Mouse (Mus musculus) heart, postnatal 10 days (tissue): ENCODE measurements at regions not wholly inside any gene's neighbourhood (a gene's known extent, or its start where the extent isn't known, plus 50 kb on each side); places are given as distances from the start of the nearest gene placed in this dataset.

Experiments used
- DNase-seq, 2 experiments: peaks; one replicate each; pipeline ENCODE4 v3.0.0; 2021
- intact Hi-C: fragments of 180-260 bp; cut with DNase I; formaldehyde crosslinking; loops from one replicate; pipeline ENCODE4 v1.15.1; 2025

DNA sequence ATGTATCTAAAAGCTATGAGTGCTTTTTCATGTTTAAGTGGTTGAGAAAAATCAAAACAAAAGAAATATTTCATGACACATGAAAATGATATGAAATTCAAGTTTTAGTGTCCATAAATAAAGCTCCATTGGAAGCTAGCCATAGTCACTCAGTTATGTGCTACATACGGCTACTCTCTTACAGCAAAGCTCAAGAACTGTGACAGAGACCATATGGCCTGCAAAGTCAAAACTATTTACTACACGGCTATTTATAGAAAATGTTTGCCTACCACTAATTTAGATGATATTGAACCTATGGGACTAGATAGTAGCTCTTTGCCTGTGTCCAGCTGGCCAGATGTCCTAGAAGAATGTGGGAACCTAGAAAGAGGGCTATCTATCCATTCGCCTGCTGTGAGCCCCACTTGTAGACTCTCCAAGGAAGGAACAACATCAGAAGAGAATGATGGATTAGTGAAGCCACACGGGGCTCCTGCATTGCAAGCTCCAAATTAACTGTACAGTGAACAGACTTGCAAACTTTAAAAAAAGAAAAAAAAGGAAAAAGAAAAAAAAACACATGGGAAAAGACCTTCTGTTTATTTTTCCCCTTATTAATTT is 518.7 kb upstream of the Jag1 start:
- intact Hi-C loops = no loop called here
- DNase-seq = no peak

DNA sequence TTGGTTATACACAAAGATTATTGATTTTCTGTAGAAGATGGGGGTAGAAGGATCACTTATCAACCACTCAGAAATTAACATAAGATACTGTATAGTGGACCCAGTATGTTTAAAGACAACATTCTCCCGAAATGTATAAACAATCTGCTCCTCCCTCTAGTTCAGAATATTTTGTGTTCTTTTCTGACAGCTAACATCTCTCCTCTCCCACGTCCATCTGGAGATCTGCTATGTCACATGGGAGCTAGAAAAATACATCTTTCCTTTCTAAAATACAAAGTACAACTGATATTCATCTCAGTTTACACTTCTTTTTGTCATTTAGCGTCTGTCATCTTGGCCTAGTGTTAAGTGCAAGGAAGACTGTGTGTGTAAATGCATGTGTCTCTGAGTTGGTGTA is 500.2 kb upstream of the Jag1 start:
- DNase-seq = no peak
- intact Hi-C loops = no loop called here

DNA sequence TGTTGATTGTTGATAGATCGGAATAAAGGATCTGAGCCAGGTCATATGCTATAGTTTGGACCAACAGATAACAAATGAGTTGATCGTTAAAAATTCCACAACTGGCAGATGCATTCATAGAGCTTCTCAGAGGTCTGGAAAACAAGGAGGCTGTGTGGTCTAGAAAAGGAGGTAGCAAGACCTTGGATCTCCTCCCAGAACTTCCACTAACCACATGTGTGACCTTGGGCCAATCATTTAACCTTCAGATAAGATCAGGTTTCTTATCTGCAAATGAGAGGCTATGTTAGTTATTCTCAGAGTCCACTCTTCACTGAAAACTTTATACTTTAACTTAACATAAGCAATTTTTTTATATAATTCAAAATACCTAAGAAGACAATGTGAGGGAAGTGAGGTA is 497.3 kb upstream of the Jag1 start:
- intact Hi-C loops = no loop called here
- no peak for DNase-seq

GRCm38 (mm10) chr2:137608506-137608905 is 492.1 kb upstream of the Jag1 start:
- no peak for DNase-seq
- intact Hi-C loops = no loop called here

DNA sequence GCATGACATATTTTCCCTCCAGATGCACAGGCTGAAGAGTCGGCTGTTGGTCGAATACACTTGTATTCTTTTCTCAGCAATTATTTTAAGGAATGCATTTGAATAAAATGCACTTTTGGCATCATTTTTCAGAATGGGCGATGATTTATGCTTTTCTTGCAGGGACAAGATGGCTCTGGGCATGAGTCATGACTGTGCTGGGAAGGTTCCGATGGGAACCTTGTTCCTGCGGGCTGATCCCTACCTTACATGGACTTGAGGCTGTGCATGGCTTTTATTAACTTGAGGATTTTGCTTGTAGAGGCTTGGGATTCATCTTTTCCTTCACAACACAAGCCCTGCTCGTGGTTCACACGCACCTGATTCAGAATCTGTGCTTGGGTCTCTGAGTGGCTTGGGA is 481.7 kb upstream of the Jag1 start:
- DNase-seq = no peak
- intact Hi-C loops = no loop called here

DNA sequence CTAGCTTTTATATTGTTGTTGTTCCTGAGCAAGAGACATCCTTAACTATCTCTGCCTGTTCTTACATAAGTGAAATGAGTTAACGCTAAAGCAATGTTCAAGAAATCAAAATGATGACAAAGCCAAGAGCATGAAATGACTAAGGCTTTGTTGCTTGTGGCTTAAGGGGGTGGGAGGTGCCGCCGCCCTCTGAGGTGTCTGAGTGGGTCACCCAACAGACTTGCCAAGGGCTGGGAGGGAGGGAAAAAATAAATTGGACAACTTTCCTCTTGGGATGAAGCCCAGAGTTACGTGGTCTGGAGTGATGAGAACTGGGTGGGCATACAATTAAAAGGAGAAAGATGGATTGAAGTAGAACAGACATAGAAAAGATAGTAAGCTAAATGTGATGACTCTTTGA is 478.1 kb upstream of the Jag1 start:
- peak; percentile 36 to 52 for DNase-seq

DNA sequence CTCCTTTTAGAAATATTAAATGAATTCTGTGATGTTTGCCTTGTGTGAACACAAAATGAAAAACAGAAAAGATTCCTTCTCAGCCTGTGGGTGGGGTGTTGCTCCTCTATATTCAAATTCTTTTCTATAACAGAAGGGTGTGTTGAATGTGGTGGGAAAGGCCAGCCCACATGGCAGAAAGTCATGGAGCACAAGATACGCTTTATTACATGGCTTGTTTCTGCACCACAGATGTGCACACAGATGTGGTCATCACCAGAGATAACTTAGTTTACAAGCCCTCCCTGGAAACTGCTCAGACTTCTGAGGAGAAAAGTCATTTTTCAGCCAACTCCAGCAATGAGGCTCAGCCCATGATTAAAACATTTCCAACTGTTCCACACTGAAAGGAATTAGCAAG is 475.1 kb upstream of the Jag1 start:
- intact Hi-C loops = no loop called here
- peak; percentile 36 to 51 for DNase-seq

More for the DNA sequence above, 478.1 kb upstream of the Jag1 start:
- intact Hi-C loops = no loop called here

DNA sequence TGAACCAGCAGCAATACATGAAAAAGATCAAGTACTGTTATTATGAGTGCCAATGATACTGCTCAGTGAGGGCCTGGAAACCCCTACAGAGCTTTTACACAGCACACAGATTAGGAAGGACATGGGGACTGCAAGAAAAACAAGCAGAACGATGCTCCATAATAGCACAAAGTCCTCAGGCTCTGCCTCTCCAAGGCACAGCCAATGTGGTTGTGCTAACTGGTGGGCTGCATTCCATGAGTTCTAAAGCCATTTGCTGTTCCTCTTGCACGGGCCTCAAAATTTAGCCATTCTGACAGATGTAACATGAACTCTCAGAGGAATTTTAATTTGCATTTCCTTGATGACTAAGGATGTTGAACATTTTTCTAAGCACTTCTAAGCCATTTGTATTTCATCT is 465.0 kb upstream of the Jag1 start:
- DNase-seq = no peak
- intact Hi-C loops = no loop called here

- no peak for DNase-seq
- intact Hi-C loops = loop anchor here (10.0 kb wide), 1 partner anchor 461 kb away; the partner anchor contains the start of gene Jag1
Observed at GRCm38 (mm10) chr2:137575750-137576149, 459.3 kb upstream of the Jag1 start.

GRCm38 (mm10) chr2:137574845-137575449 is 458.5 kb upstream of the Jag1 start:
- intact Hi-C loops = loop anchor here (10.0 kb wide), 1 partner anchor 460 kb away; the partner anchor contains the start of gene Jag1
- DNase-seq = peak; percentile 27 to 39

- intact Hi-C loops = loop anchor here (10.0 kb wide), 1 partner anchor 456 kb away; the partner anchor contains the start of gene Jag1
Observed at GRCm38 (mm10) chr2:137571146-137571545, 454.7 kb upstream of the Jag1 start.

GRCm38 (mm10) chr2:137566619-137567018 is 450.2 kb upstream of the Jag1 start:
- DNase-seq = no peak
- intact Hi-C loops = no loop called here

More at GRCm38 (mm10) chr2:137571146-137571545, 454.7 kb upstream of the Jag1 start:
- no peak for DNase-seq

DNA sequence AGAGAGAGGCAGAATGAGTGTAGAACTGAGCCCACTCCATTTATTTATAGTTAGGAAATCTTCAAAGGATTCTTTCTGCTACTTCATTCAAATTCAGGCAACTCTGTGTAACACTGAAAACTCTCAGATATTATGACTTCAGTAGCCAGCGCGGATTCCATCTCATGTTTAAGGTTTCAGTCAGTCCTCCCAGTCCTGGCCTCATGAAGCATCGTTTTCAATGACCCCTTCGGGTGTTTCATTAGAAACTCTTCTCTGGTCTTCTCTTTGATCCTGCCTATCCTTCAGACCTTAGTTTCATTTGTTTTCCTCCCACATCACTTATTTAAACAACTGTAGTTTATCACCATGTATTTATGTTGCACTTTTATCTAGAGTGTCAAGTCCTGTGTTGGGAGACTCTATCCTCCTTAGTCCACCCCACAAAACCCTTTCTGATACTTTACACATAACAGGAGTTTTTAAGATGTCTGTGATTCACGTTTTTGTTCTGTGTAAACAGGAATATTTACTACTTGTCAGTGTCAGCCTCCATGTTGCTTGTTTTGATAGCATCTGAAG is 447.7 kb upstream of the Jag1 start:
- no peak for DNase-seq
- intact Hi-C loops = no loop called here

DNA sequence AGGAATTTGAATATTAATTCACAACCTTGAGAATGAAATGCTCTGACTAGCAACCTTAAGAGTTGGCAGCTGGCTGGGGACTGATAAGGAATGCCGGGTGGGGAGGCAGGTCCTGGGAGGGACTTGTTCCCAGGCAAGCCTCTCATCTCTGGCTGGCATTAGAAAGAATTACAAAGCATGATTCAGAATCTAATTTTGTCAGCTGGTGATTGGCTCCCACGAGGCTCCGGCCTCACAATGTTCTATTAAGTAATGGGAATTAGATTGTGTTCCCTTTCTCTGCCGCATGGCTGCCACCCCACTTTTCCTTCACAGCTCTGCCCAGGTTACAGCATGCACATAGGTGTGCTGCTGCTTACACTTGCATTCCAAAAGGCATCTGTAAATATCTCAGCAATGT is 443.9 kb upstream of the Jag1 start:
- peak; percentile 55 to 73 for DNase-seq
- intact Hi-C loops = no loop called here

- intact Hi-C loops = no loop called here
- no peak for DNase-seq
Observed at GRCm38 (mm10) chr2:137553871-137554270, 437.4 kb upstream of the Jag1 start.

DNA sequence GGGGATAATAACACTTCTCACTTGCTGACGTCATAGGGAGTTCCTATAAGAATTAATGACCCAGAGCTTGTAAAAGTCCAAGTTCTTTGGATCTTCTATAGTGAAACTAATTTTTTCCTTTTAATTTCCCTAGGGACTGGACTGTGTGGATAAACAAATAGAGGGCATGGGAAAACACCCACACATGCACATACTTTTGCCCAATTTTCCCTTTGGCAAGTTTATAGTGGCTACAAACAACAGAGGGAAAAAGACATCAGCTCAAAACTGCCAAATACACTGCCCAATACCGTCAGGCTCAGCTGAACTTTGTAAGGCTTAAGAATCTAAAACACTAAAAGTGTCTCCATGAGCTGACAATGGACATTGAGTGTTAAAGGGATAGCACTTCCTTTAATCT is 420.1 kb upstream of the Jag1 start:
- intact Hi-C loops = no loop called here
- DNase-seq = no peak

DNA sequence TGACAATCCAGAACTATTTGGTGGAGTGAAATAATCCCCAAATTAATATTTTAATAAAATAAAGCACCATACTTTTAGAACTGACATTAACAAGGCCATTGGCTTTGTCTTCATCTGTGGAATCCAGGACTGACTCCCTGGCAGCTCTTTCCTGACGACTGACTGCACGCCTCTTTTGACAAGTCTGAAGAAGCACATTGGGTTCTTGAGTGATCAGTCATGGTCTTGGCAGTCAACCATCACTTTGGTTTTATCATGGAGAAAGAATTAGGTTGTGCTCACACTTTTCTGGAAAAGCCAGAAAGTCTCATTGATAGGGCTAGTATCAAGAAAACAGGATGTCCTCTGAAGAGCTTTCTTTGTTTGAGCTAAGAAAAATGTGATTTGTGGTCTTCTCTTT is 399.8 kb upstream of the Jag1 start:
- intact Hi-C loops = no loop called here

DNA sequence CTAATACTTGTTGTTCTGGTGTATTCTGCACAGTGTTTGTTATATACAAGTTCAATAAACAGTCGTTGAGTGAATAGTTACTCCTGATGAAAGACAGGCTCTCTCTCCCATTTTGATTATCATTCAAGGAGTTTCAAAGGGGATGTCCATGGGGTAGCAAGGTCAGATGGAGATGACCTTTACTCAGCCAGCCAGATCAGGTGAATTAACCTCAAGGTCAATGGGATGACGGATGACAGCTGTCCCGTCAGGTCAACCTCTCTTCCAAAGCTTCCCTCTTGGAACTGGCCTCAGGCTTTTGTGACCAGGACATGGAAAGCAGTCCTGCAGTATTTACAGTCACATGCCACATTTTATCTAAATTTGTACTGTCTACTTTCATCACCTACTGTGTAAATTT is 398.6 kb upstream of the Jag1 start:
- no peak for DNase-seq
- intact Hi-C loops = no loop called here

More for the DNA sequence above, 399.8 kb upstream of the Jag1 start:
- peak; percentile 25 to 32 for DNase-seq

GRCm38 (mm10) chr2:137513895-137514506 is 397.6 kb upstream of the Jag1 start:
- intact Hi-C loops = no loop called here
- no peak for DNase-seq

GRCm38 (mm10) chr2:137510671-137511235 is 394.3 kb upstream of the Jag1 start:
- intact Hi-C loops = no loop called here
- DNase-seq = peak; percentile 12 to 34

DNA sequence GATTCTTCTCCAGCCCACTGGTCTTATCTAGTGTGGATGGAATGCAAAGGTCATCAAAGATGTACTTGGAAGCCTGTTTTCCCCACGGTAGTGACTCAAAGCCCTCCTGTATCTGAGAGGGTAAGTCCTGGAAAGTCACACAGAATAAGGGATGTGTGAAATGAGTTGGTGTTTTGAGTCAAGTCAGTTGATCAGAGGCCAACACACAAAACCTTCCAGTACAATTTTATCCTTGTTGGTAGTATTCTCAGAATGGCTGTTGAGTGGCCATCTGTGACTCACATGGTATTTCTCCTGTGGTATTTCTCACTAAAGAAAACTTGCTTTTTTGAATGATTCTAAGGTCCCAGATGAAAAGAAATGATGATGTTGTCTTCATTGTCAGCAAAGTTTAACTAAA is 384.8 kb upstream of the Jag1 start:
- DNase-seq = no peak
- intact Hi-C loops = no loop called here
